Mouse (Mus musculus): ENCODE measurements around the gene Trmt44. TPM values are rescaled to one million over a fixed set of nuclear protein-coding genes. Genes with fewer than 3 reads are reported as not detected.

Trmt44 gene
- total and polyA plus RNA-seq, 3 experiments, result 14.3 to 16.6 TPM; not detected in 1

GRCm38 (mm10) chr5:35605355-35605754 is 30.5 kb upstream of the Trmt44 start:
- H3K9me3 ChIP-seq (replicated peaks; ENCODE audit: insufficient read depth, low read length), result no peaks in the 10 kb centered on the region

GRCm38 (mm10) chr5:35601526-35601925 is 26.7 kb upstream of the Trmt44 start:
- no peak overlapping the region for H3K4me3 ChIP-seq (ENCODE audit: control insufficient read depth in 1 of 2, insufficient read depth in 1 of 2, low read depth in 2 of 2, low read length in 2 of 2)
- no peaks in the 10 kb centered on the region for H3K9me3 ChIP-seq (replicated peaks; ENCODE audit: insufficient read depth, low read length)

More at GRCm38 (mm10) chr5:35605355-35605754, 30.5 kb upstream of the Trmt44 start:
- H3K27me3 ChIP-seq (ENCODE audit: control insufficient read depth in 1 of 2, insufficient read depth in 2 of 2, low read length in 2 of 2), result no peaks in the 10 kb centered on the region
- H3K4me1 ChIP-seq (ENCODE audit: control insufficient read depth in 1 of 2, insufficient read depth in 2 of 2, low read length in 2 of 2), result no peaks in the 10 kb centered on the region
- no peaks in the 10 kb centered on the region for H3K79me2 ChIP-seq (ENCODE audit: control insufficient read depth, insufficient read depth, low read length, poor library complexity)
- no peak overlapping the region for H3K27ac ChIP-seq (ENCODE audit: control insufficient read depth, low read depth, low read length)
- DNase-seq (ENCODE audit: low read depth, low spot score), result no peak
- TF ChIP-seq USF1 (IDR thresholded peaks at IDR 0.05; ENCODE audit: low read depth, low read length) (peak; percentile 22; the same call in 1 of the 2 replicates), CHD2 (IDR thresholded peaks at IDR 0.05; ENCODE audit: low read length) (no peak), ETS1 (IDR thresholded peaks at IDR 0.05; ENCODE audit: low read depth, low read length) (no peak), SIN3A (IDR thresholded peaks at IDR 0.05; ENCODE audit: low read length) (no peak), HCFC1 (IDR thresholded peaks at IDR 0.05; ENCODE audit: low read depth, low read length) (no peak), POLR2AphosphoS5 (IDR thresholded peaks at IDR 0.05; ENCODE audit: borderline replicate concordance, low read depth, low read length) (no peak), UBTF (IDR thresholded peaks at IDR 0.05; ENCODE audit: borderline replicate concordance, insufficient read depth, low read depth, low read length) (no peak), JUND (IDR thresholded peaks at IDR 0.05; ENCODE audit: low read depth, low read length) (no peak)
- no peak overlapping the region for H3K9ac ChIP-seq (ENCODE audit: control insufficient read depth, low read depth, low read length, poor library complexity, severe bottlenecking)
- H3K36me3 ChIP-seq (ENCODE audit: control insufficient read depth in 1 of 2, insufficient read depth in 2 of 2, low read length in 2 of 2), result no peaks in the 10 kb centered on the region
- no peak overlapping the region for H3K4me3 ChIP-seq (ENCODE audit: control insufficient read depth in 1 of 2, insufficient read depth in 1 of 2, low read depth in 2 of 2, low read length in 2 of 2)

DNA sequence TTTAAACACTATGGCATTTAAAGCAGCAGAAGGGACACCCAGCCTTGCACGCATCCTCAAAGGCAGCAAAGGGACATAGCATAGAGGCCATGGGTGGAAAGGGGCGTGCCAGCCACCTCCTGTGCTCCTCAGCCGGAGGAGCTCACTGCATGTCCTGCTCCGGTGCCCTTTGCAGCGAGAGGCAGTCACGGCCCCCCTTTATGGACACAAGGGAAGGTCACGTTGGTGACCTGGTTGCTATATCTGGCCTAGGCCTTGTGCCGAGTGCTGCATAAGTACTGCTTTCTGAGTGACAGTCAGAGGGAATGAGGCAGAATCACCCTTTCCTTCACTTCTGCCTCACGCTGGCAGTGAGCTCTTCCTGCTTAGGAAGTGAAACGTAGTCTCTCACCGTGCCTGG is 25.4 kb upstream of the Trmt44 start:
- H3K36me3 ChIP-seq (ENCODE audit: control insufficient read depth in 1 of 2, insufficient read depth in 2 of 2, low read length in 2 of 2), result no peaks in the 10 kb centered on the region
- no peak for TF ChIP-seq POLR2A (IDR thresholded peaks at IDR 0.05; ENCODE audit: control insufficient read depth in 1 of 2, insufficient read depth in 1 of 2, low read depth in 1 of 2, low read length in 2 of 2, poor library complexity in 1 of 2)

More at GRCm38 (mm10) chr5:35601526-35601925, 26.7 kb upstream of the Trmt44 start:
- H3K9ac ChIP-seq (ENCODE audit: control insufficient read depth, low read depth, low read length, poor library complexity, severe bottlenecking), result no peak overlapping the region
- no peak for DNase-seq (ENCODE audit: low read depth, low spot score)
- TF ChIP-seq GATA1 (IDR thresholded peaks at IDR 0.05; ENCODE audit: low read depth, low read length) (no peak), RAD21 (IDR thresholded peaks at IDR 0.05; ENCODE audit: low read depth, low read length) (no peak), CHD2 (IDR thresholded peaks at IDR 0.05; ENCODE audit: low read length) (no peak), E2F4 (IDR thresholded peaks at IDR 0.05; ENCODE audit: borderline replicate concordance, low read depth, low read length) (no peak), ZNF384 (IDR thresholded peaks at IDR 0.05; ENCODE audit: low read depth, low read length) (no peak)
- H3K79me2 ChIP-seq (ENCODE audit: control insufficient read depth, insufficient read depth, low read length, poor library complexity), result no peaks in the 10 kb centered on the region
- H3K27me3 ChIP-seq (ENCODE audit: control insufficient read depth in 1 of 2, insufficient read depth in 2 of 2, low read length in 2 of 2), result no peaks in the 10 kb centered on the region
- no peaks in the 10 kb centered on the region for H3K36me3 ChIP-seq (ENCODE audit: control insufficient read depth in 1 of 2, insufficient read depth in 2 of 2, low read length in 2 of 2)
- H3K4me1 ChIP-seq (ENCODE audit: control insufficient read depth in 1 of 2, insufficient read depth in 2 of 2, low read length in 2 of 2), result no peaks in the 10 kb centered on the region
- no peak overlapping the region for H3K27ac ChIP-seq (ENCODE audit: control insufficient read depth, low read depth, low read length)

More for the DNA sequence above, 25.4 kb upstream of the Trmt44 start:
- Histone ChIP-seq H3K4me3 (ENCODE audit: control insufficient read depth in 1 of 2, insufficient read depth in 1 of 2, low read depth in 2 of 2, low read length in 2 of 2) (no peak overlapping the region), H3K27me3 (ENCODE audit: control insufficient read depth in 1 of 2, insufficient read depth in 2 of 2, low read length in 2 of 2) (no peaks in the 10 kb centered on the region), H3K9ac (ENCODE audit: control insufficient read depth, low read depth, low read length, poor library complexity, severe bottlenecking) (no peak overlapping the region), H3K27ac (ENCODE audit: control insufficient read depth, low read depth, low read length) (no peak overlapping the region), H3K9me3 (replicated peaks; ENCODE audit: insufficient read depth, low read length) (no peaks in the 10 kb centered on the region), H3K79me2 (ENCODE audit: control insufficient read depth, insufficient read depth, low read length, poor library complexity) (no peaks in the 10 kb centered on the region), H3K4me1 (ENCODE audit: control insufficient read depth in 1 of 2, insufficient read depth in 2 of 2, low read length in 2 of 2) (no peaks in the 10 kb centered on the region)
- DNase-seq (ENCODE audit: low read depth, low spot score), result no peak

Data from MEL (cell line).